Mouse (Mus musculus) regulatory T cell (primary cell): ENCODE measurements around the gene Atp6v0a1.
"Not testable (repeated sequence)": the region's sequence is repeated elsewhere in the genome, so short reads cannot be mapped to it uniquely, and the experiment has no call there.

Source experiments
- in situ Hi-C: fragments of 300-600 bp; cut with MboI, MseI; formaldehyde crosslinking; loops from one replicate; pipeline ENCODE4 v1.15.1; 2025; ENCODE audit warnings: high pct_unique_total_duplicates

Gene Atp6v0a1

DNA sequence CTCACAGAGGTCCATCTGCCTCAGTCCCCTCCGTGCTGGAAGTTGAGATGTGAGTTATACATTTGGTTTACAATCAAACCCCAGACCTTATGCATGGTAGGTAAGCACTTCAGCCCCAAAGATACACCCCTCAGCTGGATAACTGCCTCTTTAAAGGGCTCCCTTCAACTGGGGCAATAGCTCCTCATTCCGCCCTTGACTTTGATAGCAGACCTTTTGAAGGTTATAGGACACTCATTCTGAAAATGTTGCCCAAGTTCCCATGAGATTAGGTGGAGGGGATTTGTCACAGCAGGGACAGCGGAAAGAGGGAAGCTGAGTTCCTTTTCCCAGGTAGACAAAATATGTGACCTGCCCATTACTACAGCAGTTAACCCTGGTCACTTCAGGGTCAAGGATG, 28.0 kb upstream of the Atp6v0a1 start:
- in situ Hi-C loops: loop anchor here (5.0 kb wide), 1 partner anchor 76 kb away; no protein-coding TSS in a partner anchor

DNA sequence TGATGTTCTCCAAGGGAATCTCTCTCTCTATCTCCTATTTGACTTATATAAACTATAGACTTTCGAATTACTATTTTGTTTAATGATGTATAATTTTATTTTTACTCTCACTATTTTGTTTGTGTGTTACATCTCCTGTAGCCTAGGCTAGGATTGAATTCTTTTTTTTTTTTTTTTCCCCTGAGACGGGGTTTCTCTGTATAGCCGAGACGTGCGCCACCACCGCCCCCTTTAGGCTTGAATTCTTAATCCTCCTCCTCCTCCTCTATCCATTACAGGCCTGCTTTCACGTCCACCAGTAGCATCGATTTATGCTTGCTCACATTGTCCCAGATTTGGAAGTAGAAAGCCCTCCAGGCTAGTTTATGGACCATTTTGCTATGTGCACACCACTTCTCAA, 27.2 kb upstream of the Atp6v0a1 start:
- in situ Hi-C loops: loop anchor here (5.0 kb wide), 1 partner anchor 75 kb away; no protein-coding TSS in a partner anchor

DNA sequence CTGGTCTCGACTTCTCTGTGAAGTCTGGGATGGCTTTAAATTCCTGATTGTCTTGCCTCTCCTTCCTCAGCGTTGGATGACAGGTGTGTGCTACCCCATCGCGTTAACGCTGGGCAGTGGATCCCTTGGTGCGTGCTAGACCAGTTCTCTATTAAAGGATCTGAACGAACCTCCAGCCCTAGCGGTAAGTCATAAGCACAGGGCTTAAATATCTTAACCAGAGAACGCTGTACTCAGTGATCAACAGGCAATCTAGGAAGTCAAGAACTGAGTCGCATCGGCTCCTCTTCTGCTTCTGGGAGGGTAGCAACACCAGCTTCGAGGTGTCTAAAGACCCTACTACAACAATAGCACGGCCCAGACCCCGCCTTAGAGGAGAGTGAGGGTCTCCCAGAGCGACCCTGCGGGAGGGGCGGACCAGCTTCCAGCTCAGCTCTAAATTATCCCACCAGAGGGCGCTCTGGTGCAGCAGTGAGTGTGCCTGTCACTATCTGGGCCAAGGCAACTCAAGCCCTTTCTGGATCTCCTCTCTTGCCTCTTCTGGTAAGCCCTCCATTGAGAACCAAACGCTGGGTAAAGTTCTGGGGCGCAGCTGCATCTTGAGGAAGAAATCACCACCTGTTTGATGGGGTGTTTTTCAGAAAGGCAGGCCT, 26.0 kb upstream of the Atp6v0a1 start:
- in situ Hi-C loops: loop anchor here (5.0 kb wide), 1 partner anchor 74 kb away; no protein-coding TSS in a partner anchor

DNA sequence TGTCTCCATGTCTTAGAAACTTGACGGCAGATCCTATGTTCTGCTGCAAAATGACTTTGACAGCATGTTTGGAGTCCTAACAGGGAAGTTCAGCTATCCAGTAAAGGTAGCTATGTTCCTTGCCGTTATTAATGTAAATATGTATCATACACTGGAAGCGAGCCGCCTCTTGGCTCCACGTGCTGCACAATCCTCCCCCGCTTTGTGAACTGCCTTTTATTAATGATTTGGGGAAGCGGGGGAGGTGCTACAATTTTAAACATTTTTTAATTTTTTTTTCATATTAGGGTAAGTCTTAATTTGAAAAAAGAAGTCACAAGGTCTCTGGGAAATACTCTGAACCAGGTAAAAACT, 25.5 kb upstream of the Atp6v0a1 start:
- in situ Hi-C loops: loop anchor here (5.0 kb wide), 1 partner anchor 74 kb away; no protein-coding TSS in a partner anchor

DNA sequence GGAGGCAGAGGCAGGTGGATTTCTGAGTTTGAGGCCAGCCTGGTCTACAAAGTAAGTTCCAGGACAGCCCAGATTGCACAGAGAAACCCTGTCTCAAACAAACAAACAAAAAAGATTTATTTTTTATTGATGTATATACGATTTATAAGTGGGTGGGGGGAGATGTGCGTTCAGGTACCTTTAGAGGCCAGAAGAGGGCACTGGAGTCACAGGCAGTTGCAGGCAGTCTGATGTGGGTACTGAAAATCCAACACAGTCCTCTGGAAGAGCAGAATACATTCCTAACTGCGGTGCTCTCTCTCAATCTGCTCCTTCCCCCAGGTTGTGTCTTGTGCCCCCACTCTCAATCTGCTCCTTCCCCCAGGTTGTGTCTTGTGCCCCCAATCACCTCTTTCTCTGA, 23.6 kb upstream of the Atp6v0a1 start:
- in situ Hi-C loops: no loop called here

DNA sequence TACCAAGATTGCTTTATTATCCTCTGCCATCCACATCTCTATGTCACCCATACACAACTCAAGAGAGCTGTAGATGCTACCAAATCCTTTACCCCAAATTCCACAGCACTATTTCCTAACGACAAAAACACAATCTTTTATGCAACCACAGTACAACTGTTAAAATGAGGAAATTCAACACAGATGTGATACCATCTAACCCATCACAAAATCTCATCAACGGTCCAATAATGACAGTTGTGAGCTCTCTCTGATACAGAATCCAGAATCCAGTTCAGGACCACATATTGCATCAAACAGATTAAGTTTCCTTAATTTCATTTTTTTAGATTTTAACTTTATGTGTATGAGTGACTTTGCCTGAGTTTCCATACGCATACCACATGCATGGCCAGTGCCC, 20.6 kb upstream of the Atp6v0a1 start:
- in situ Hi-C loops: no loop called here

DNA sequence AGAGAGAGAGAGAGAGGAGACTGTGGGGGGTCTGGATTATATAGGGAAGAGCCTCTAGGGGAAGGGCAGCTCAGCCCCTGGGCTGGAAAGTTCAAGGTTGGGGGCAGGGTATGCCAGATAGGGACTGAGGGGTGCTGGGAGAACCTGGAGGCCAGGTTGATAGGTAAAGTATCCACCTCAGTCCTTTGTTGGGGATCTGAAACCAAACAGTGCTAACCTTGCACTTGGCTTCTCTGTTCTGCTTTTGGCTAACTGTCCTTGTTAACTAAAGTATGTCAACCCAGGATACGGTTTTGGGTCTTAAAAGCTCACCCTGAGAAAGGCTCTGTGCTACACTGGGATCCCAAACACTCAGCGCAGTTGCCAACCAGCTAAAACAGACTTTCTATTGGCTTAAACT, 19.6 kb upstream of the Atp6v0a1 start:
- in situ Hi-C loops: no loop called here

DNA sequence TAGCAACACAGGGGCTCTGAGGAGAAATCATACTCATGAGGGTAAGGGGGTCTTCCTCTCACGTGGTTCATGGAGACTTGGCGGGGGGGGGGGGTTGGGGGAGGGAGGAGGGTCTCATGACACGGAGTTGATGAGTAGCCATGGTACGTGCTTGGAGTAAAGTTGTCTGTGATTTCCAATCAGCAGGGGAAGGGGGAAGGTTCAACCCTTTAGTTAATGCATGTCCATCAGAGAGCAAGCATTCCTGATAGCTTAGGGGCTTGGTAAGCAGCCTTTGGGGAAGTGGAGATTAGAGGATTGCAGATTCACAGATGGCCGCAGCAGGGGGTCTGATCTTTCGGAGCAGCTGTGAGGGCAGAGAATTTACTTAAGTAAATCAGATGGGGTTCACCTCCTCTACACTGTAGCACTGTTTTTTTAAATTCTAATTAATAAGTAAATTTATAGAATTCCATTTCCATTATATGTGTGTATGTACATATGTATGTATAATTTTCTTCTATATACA, 18.2 kb upstream of the Atp6v0a1 start:
- in situ Hi-C loops: no loop called here

DNA sequence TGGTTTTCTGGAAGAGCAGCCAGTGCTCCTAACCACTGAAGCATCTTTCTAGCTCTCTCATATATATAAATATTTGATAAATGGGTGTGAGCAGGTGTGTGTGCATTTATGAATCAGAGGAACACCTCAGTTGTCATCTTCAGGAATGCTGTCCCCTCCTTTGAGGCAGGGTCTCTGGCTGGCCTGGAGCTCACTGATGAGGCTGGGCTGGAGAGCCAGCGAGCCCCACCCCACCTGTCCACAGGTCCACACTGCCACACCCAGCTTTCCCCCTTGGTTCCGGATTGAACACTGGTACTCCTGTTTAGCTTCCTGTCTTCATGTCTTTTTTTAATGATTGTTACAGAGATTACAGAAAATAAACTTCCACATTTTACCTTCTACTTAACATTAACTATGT, 15.8 kb upstream of the Atp6v0a1 start:
- in situ Hi-C loops: no loop called here

DNA sequence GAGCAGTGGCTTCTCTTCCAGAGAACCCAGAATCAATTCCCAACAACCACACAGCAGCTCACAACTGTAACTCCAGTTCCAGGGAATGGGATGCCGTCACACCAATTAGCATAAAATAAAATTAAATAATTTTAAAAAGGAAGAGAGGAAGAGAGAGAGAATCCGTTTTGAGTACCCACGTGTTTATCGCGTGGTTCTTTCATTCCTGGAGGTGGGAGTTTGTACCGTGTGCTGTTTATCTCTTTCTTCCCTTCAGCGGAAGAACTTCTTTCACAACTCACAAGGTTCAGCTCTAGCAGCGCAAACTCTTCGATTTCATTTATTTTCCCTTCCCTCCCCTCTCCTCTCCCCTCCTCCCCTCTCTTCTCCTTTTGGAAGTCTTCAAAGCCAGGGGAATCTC, 15.0 kb upstream of the Atp6v0a1 start:
- in situ Hi-C loops: no loop called here

DNA sequence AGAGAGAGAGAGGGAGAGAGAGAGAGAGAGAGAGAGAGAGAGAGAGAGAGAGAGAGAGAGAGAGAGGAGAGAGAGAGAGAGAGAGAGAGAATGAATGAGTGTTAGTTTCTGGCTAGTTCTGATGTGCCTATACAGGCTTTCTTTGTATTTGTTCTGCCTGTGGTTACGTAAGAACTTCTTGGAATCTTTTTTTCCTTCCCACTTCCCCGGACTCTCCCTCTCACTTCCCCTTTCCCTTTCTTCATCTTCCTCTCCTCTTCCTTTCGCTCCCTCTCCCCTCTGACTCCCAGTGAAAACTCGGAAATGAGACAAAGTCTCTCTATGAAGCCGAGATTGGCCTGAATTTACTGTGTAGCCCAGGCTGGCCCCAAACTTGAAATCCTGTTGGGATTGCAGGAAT, 14.6 kb upstream of the Atp6v0a1 start:
- in situ Hi-C loops: no loop called here

DNA sequence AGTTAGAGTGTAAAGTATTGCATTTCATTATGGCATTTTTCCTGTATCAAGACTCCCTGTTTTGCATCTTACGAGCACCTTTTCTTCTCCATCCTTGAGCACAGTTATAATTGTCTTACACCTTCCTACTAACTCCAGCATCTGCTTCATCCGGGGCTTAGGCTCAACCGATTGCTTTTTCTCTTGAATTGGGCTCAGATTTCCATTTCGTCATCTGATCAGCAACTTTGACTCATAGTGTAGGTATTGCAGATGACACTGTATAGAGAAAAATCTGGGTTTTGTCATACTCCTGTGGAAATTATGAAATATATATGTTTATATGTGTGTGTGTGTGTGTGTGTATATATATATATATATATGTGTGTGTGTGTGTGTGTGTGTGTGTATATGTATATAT, 12.8 kb upstream of the Atp6v0a1 start:
- in situ Hi-C loops: no loop called here

DNA sequence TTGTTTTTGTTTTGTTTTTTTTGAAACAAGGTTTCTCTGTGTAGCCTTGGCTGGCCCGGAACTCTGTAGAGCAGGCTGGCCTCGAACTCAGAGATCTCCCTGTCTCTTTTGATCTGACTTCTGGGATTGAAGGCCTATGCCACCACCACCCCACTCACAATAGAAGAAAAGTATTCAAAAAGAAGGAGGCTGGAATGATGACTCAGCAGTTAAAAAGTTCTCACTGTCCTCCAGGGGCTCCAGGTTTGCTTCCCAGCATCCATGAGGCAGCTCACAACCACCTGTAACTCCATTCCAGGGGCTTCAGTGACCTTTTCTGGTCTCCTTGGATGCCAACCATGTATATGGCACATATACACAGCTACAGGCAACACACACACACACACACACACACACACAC, 10.4 kb upstream of the Atp6v0a1 start:
- in situ Hi-C loops: no loop called here

DNA sequence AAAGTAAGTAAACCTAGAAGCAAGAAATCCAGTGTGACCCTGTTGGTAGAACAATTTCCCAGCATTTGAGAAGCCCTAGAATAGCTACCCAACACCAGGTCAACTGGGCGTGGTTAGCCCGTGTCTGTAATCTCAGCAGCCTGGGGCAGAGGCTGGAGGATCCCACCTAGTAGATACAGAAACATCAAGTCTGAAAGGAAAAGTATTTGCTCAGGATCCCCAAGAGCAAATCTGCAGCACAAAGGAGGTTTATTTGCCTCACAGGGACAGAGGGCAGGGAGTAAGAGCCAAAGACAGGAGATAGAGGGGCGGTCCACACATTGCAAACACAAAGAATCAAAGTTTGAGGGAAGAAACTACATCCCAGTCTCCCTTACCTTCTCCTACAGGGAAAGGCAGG, 10.0 kb upstream of the Atp6v0a1 start:
- in situ Hi-C loops: no loop called here

DNA sequence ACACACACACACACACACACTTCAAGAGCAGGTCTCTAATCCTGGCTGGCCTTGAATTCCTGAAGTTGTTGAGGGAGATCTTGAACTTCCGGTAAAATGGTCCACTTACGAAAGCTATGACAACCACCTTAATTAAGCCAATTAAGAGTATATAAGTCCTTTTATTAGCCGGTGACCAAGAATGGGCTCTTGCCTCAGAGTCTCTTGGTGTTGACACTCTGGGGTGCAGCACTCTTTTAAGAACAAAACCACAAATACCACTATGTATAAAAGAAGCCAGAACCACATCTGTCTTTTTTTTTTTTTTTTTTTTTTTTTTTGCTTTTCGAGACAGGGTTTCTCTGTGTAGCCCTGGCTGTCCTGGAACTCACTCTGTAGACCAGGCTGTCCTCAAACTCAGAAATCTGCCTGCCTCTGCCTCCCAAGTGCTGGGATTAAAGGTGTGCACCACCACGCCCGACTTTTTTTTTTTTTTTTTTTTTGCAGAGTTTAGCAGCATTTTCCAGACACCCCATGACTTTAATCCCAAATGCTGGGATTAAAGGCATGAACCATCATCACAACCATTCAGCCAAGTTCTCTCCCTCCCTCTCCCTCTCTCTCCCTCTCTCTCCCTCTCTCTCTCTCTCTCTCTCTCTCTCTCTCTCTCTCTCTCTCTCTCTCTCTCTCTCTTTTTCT, 7.2 kb upstream of the Atp6v0a1 start:
- in situ Hi-C loops: not testable (repeated sequence)

DNA sequence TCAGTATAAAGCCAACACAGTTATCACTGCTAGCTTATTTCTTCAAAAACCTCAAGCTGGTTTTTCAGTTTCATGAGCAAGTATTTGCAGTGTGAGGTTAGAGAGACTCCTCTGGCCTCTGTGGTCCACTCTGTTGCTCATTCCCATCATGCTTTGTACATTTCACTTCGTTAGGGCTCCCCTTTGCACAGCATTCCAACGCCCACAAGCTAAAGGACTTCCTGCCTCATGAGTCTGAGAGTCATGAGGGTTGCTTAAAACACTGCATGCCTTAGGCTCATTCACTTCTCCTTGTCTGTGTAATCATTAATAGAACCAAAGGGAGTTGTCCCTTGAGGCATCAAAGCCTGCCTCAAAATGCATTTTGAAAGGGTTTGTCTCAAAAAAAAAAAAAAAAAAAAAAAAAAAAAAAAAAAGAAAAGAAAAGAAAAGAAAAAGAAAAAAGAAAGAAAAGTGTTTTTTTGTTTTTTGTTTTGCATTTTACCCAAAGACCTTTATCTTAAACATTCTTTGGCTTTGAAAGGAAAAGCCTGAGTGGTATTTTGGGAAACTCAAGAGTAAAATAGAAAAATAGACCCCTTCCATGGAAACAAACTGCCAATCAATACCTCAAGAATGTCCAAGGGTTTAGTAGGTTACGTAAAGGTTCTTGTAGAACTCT, 6.1 kb upstream of the Atp6v0a1 start:
- in situ Hi-C loops: no loop called here

DNA sequence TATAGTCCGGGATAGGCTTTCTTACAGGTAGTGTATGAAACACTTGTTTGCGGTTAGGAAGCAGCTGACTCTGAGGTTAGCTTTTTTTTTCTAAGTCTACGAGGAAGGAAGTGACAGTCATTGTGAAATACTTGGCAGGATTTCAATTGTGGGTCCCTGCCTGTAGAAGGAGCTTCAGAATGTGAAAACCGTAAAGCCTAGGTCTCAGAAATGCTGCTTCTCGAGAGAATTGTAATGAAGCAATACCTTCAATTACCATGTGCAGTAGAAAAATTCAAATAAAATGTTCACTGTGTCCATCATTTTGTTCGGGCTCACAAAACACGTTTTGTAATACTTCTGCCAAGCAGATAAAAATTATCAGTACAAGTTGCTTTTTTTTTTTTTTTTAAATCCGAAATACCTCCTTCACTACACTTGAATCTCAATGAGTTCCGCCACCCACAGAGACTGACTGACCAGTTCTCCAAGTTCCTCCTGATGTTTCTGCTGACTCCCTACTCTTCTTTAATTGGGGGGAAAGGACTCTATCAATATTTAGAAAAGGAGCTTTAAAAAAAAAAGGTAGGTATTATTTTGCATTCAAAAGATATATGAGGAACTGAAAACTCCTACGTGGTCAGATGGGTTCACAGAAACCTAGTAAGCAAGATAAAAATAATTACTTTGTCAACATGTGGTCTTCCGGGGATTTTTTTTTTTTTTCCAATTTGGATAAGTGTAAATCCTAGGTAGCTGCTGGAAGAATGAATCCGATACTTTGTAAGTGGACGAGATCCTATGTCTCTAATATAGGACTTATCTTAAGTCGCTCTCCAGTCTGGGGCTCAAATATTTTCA, 826 bp upstream of the Atp6v0a1 start:
- in situ Hi-C loops: no loop called here

DNA sequence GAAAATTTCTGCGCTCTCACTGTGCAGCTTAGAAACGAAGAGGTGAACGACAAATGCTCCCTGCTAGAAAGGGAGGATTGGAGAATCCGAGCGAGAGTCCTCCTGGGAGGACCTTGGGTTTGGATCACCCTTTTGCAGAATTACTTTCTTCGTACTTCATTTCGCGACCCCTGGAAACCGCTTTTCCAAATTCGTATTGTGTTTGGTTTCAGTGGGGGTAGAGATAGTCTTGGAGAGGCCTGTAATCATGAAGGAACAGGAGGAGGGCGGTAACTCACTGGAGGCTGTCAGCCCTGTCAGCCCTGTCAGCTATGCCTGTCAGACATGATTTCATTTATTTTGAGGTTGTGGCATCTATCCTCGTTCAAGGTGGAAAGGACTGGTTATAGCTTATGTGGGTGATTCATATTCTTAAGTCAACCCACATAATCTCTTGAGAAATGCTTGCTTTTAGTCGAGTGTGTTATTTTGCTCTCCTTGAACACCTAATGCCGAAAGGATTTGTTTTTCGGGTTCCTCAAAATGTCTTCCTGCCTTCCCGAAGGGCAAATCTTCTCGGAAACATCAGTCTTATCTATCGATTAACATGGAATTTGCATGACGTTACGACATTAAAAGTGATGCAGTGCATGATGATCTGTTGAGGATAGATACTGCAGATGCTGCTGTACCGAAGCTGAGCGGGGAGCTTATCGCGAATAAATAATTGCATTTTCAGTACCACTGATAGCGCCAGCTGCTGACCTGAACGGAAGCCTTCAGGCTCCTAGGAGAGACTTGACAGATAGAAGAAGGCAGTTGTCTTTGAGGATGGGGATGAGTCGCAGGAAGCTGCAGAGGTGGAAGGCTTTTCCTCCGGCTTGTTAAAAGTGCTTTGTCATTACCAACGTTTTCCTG, 884 bp downstream of the Atp6v0a1 start:
- in situ Hi-C loops: no loop called here

DNA sequence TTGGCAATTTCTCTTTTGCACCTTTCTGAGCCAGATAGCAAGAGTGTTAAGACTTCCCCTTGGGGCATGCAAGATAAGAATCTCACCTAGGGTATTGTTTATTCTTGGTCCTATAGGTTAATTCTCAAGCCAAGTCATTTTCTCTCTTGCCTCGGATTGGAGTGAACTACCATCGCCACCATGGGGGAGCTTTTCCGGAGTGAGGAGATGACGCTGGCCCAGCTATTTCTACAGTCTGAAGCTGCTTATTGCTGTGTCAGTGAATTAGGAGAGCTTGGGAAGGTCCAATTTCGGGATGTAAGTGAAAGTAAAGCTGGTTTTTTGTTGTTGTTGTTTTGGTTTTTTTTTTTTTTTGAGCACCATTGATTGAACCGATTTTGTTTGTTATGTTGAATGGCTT, 2.4 kb downstream of the Atp6v0a1 start:
- in situ Hi-C loops: no loop called here

DNA sequence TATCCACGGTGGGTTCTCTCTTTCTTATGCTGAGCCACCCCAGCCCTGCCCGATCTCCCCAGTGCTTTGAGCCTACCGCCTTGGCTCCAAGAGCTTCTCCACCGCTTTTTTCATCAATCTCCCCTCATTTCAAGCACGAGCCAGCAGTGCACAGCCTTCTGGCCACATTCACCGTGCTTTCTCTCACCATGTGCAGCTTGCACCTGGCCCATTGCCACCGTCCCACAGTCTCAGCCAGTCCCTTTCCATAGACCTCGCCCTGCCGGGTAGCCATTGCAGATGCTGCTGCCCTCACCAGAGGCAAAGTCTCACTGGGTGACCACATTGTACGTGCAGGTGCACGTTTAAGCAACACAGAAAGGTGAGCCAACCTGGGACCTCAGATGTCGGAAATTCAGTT, 14.1 kb downstream of the Atp6v0a1 start:
- in situ Hi-C loops: no loop called here

DNA sequence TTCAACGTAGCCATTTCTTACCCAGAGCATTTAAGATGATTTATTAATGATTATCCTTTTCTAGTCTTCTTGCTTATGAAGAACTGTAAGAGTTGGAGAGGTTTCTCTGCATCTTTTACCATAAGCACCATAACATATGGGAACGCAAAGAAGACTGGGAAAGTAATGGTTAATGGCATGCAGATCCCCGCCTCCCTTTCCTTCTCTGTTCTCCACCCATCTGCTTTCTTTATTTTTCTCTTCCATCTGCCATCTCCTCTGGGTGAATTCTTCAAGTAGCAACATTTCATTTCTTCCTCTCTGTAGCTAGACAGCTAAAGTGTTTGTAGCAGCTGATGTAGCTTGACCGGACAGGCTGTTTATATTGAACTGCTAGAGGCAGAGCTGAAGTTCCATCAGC, 14.7 kb downstream of the Atp6v0a1 start:
- in situ Hi-C loops: no loop called here
